Mouse (Mus musculus): ENCODE results near the gene Arhgap45.

GRCm38 (mm10) chr10:80071516-80071900, 55.1 kb downstream of the Arhgap45 start:
- TF ChIP-seq CTCF (IDR thresholded peaks at IDR 0.05; ENCODE audit: low read depth, low read length) (no peak), POLR2A (IDR thresholded peaks at IDR 0.05; ENCODE audit: borderline replicate concordance, low read depth, low read length) (no peak)

Measured in bone marrow macrophage, adult 2 months (primary cell).